Mouse (Mus musculus): ENCODE data around the gene Ptprs. TPM values are rescaled to one million over a fixed set of nuclear protein-coding genes. Genes with fewer than 3 reads are reported as not detected.

The Ptprs gene
- polyA plus RNA-seq, 1 experiment from 2014 or later = 111 TPM

- H3K36me3 ChIP-seq (ENCODE audit: control insufficient read depth, insufficient read depth, low read length) = peaks cover 55% of the 10 kb centered on the region
- H3K27ac ChIP-seq (ENCODE audit: low read length) = no peak overlapping the region
- H3K4me3 ChIP-seq (ENCODE audit: low read depth, low read length) = no peak overlapping the region
- no peak overlapping the region for H3K4me2 ChIP-seq (replicated peaks; ENCODE audit: low read depth, low read length)
- H3K9ac ChIP-seq (replicated peaks; ENCODE audit: low read depth, low read length) = no peak overlapping the region
- H3K27me3 ChIP-seq (ENCODE audit: control insufficient read depth, insufficient read depth, low read length) = no peaks in the 10 kb centered on the region
- H3K4me1 ChIP-seq (ENCODE audit: control insufficient read depth, insufficient read depth, low read length) = no peaks in the 10 kb centered on the region
- 89% methylated on average over 3 of the region's 3 CpGs for WGBS
- H3K9me3 ChIP-seq (ENCODE audit: control insufficient read depth, low read depth, low read length) = no peaks in the 10 kb centered on the region
- no peak for ATAC-seq (ENCODE audit: insufficient number of reproducible peaks, insufficient read depth, low FRiP score, low read depth)
Measured at GRCm38 (mm10) chr17:56444771-56445170, 31.5 kb downstream of the Ptprs start.

- Histone ChIP-seq H3K4me2 (replicated peaks; ENCODE audit: low read depth, low read length) (no peak overlapping the region), H3K4me1 (ENCODE audit: control insufficient read depth, insufficient read depth, low read length) (no peaks in the 10 kb centered on the region), H3K27ac (ENCODE audit: low read length) (no peak overlapping the region), H3K36me3 (ENCODE audit: control insufficient read depth, insufficient read depth, low read length) (peaks cover 41% of the 10 kb centered on the region), H3K9ac (replicated peaks; ENCODE audit: low read depth, low read length) (no peak overlapping the region), H3K9me3 (ENCODE audit: control insufficient read depth, low read depth, low read length) (no peaks in the 10 kb centered on the region), H3K27me3 (ENCODE audit: control insufficient read depth, insufficient read depth, low read length) (no peaks in the 10 kb centered on the region), H3K4me3 (ENCODE audit: low read depth, low read length) (no peak overlapping the region)
- 80% methylated on average over 5 of the region's 5 CpGs for WGBS
- no peak for ATAC-seq (ENCODE audit: insufficient number of reproducible peaks, insufficient read depth, low FRiP score, low read depth)
Measured at GRCm38 (mm10) chr17:56443341-56443795, 32.9 kb downstream of the Ptprs start.

- 74% methylated on average over 6 of the region's 6 CpGs for WGBS
- H3K4me1 ChIP-seq (ENCODE audit: control insufficient read depth, insufficient read depth, low read length) = no peaks in the 10 kb centered on the region
- ATAC-seq (ENCODE audit: insufficient number of reproducible peaks, insufficient read depth, low FRiP score, low read depth) = no peak
- H3K9ac ChIP-seq (replicated peaks; ENCODE audit: low read depth, low read length) = no peak overlapping the region
- no peak overlapping the region for H3K4me3 ChIP-seq (ENCODE audit: low read depth, low read length)
- no peak overlapping the region for H3K27ac ChIP-seq (ENCODE audit: low read length)
- H3K27me3 ChIP-seq (ENCODE audit: control insufficient read depth, insufficient read depth, low read length) = no peaks in the 10 kb centered on the region
- peaks cover 38% of the 10 kb centered on the region for H3K36me3 ChIP-seq (ENCODE audit: control insufficient read depth, insufficient read depth, low read length)
- no peak overlapping the region for H3K4me2 ChIP-seq (replicated peaks; ENCODE audit: low read depth, low read length)
- H3K9me3 ChIP-seq (ENCODE audit: control insufficient read depth, low read depth, low read length) = no peaks in the 10 kb centered on the region
Measured at GRCm38 (mm10) chr17:56442316-56442715, 34.0 kb downstream of the Ptprs start.

GRCm38 (mm10) chr17:56439731-56440460, 36.4 kb downstream of the Ptprs start:
- no peak overlapping the region for H3K4me2 ChIP-seq (replicated peaks; ENCODE audit: low read depth, low read length)
- H3K9ac ChIP-seq (replicated peaks; ENCODE audit: low read depth, low read length) = no peak overlapping the region
- H3K4me1 ChIP-seq (ENCODE audit: control insufficient read depth, insufficient read depth, low read length) = no peaks in the 10 kb centered on the region
- H3K4me3 ChIP-seq (ENCODE audit: low read depth, low read length) = no peak overlapping the region
- H3K27me3 ChIP-seq (ENCODE audit: control insufficient read depth, insufficient read depth, low read length) = no peaks in the 10 kb centered on the region
- no peak overlapping the region for H3K27ac ChIP-seq (ENCODE audit: low read length)
- H3K9me3 ChIP-seq (ENCODE audit: control insufficient read depth, low read depth, low read length) = peaks cover 6% of the 10 kb centered on the region; the same call in 1 of the 2 replicates
- peaks cover 53% of the 10 kb centered on the region for H3K36me3 ChIP-seq (ENCODE audit: control insufficient read depth, insufficient read depth, low read length)
- ATAC-seq (ENCODE audit: insufficient number of reproducible peaks, insufficient read depth, low FRiP score, low read depth) = no peak
- WGBS = 77% methylated on average over 15 of the region's 15 CpGs

GRCm38 (mm10) chr17:56431582-56431981, 44.7 kb downstream of the Ptprs start:
- Histone ChIP-seq H3K36me3 (ENCODE audit: control insufficient read depth, insufficient read depth, low read length) (peaks cover 55% of the 10 kb centered on the region), H3K9me3 (ENCODE audit: control insufficient read depth, low read depth, low read length) (0 out of 2 replicates have a peak, but pooled peaks cover under 1% of the 10 kb centered on the region), H3K27me3 (ENCODE audit: control insufficient read depth, insufficient read depth, low read length) (no peaks in the 10 kb centered on the region), H3K4me3 (ENCODE audit: low read depth, low read length) (no peak overlapping the region), H3K27ac (ENCODE audit: low read length) (no peak overlapping the region), H3K4me1 (ENCODE audit: control insufficient read depth, insufficient read depth, low read length) (no peaks in the 10 kb centered on the region), H3K9ac (replicated peaks; ENCODE audit: low read depth, low read length) (no peak overlapping the region), H3K4me2 (replicated peaks; ENCODE audit: low read depth, low read length) (no peak overlapping the region)
- ATAC-seq (ENCODE audit: insufficient number of reproducible peaks, insufficient read depth, low FRiP score, low read depth) = no peak
- 79% methylated on average over 3 of the region's 3 CpGs for WGBS

GRCm38 (mm10) chr17:56427857-56428256, 48.4 kb downstream of the Ptprs start:
- 80% methylated on average over 28 of the region's 28 CpGs for WGBS
- Histone ChIP-seq H3K9ac (replicated peaks; ENCODE audit: low read depth, low read length) (no peak overlapping the region), H3K4me2 (replicated peaks; ENCODE audit: low read depth, low read length) (no peak overlapping the region), H3K27ac (ENCODE audit: low read length) (no peak overlapping the region), H3K4me3 (ENCODE audit: low read depth, low read length) (no peak overlapping the region), H3K36me3 (ENCODE audit: control insufficient read depth, insufficient read depth, low read length) (peaks cover 43% of the 10 kb centered on the region), H3K4me1 (ENCODE audit: control insufficient read depth, insufficient read depth, low read length) (0 out of 2 replicates have a peak, but pooled peaks cover 8% of the 10 kb centered on the region), H3K27me3 (ENCODE audit: control insufficient read depth, insufficient read depth, low read length) (no peaks in the 10 kb centered on the region), H3K9me3 (ENCODE audit: control insufficient read depth, low read depth, low read length) (no peaks in the 10 kb centered on the region)
- no peak for ATAC-seq (ENCODE audit: insufficient number of reproducible peaks, insufficient read depth, low FRiP score, low read depth)

- peak overlapping the region; percentile 59 for H3K4me2 ChIP-seq (replicated peaks; ENCODE audit: low read depth, low read length)
- 0 out of 2 replicates have a peak, but pooled peaks cover 8% of the 10 kb centered on the region for H3K4me1 ChIP-seq (ENCODE audit: control insufficient read depth, insufficient read depth, low read length)
- H3K9ac ChIP-seq (replicated peaks; ENCODE audit: low read depth, low read length) = peak overlapping the region; percentile 38; the same call in 1 of the 2 replicates
- peak overlapping the region; percentile 66; the same call in 1 of the 2 replicates for H3K27ac ChIP-seq (ENCODE audit: low read length)
- no peaks in the 10 kb centered on the region for H3K9me3 ChIP-seq (ENCODE audit: control insufficient read depth, low read depth, low read length)
- H3K36me3 ChIP-seq (ENCODE audit: control insufficient read depth, insufficient read depth, low read length) = peaks cover 57% of the 10 kb centered on the region
- 34% methylated on average over 3 of the region's 3 CpGs for WGBS
- no peaks in the 10 kb centered on the region for H3K27me3 ChIP-seq (ENCODE audit: control insufficient read depth, insufficient read depth, low read length)
- H3K4me3 ChIP-seq (ENCODE audit: low read depth, low read length) = peak overlapping the region; percentile 40; the same call in 1 of the 2 replicates
- ATAC-seq (ENCODE audit: insufficient number of reproducible peaks, insufficient read depth, low FRiP score, low read depth) = no peak
Measured at GRCm38 (mm10) chr17:56425941-56426340, 50.3 kb downstream of the Ptprs start.

- Histone ChIP-seq H3K36me3 (ENCODE audit: control insufficient read depth, insufficient read depth, low read length) (peaks cover 60% of the 10 kb centered on the region), H3K9ac (replicated peaks; ENCODE audit: low read depth, low read length) (peak overlapping the region; percentile 38; the same call in 1 of the 2 replicates), H3K27me3 (ENCODE audit: control insufficient read depth, insufficient read depth, low read length) (no peaks in the 10 kb centered on the region), H3K9me3 (ENCODE audit: control insufficient read depth, low read depth, low read length) (no peaks in the 10 kb centered on the region), H3K4me3 (ENCODE audit: low read depth, low read length) (peak overlapping the region; percentile 40), H3K4me2 (replicated peaks; ENCODE audit: low read depth, low read length) (peak overlapping the region; percentile 59), H3K27ac (ENCODE audit: low read length) (peak overlapping the region; percentile 66; the same call in 1 of the 2 replicates), H3K4me1 (ENCODE audit: control insufficient read depth, insufficient read depth, low read length) (0 out of 2 replicates have a peak, but pooled peaks cover 8% of the 10 kb centered on the region)
- 2% methylated on average over 47 of the region's 47 CpGs for WGBS
- ATAC-seq (ENCODE audit: insufficient number of reproducible peaks, insufficient read depth, low FRiP score, low read depth) = peak; percentile 73
Measured at GRCm38 (mm10) chr17:56425584-56425914, 50.7 kb downstream of the Ptprs start.
